Mouse (Mus musculus): ENCODE data around the gene Rhbdd3. TPM values are rescaled to one million over a fixed set of nuclear protein-coding genes. Genes with fewer than 3 reads are reported as not detected.

Rhbdd3 gene
- polyA plus RNA-seq, 1 experiment from 2014 or later = 29.0 TPM

GRCm38 (mm10) chr11:5089147-5089546 is 9.6 kb upstream of the Rhbdd3 start:
- H3K27ac ChIP-seq (ENCODE audit: low read depth, low read length) = no peak overlapping the region
- WGBS = 94% methylated on average over 1 of the region's 1 CpGs
- H3K9me3 ChIP-seq (ENCODE audit: control insufficient read depth, low read length) = no peaks in the 10 kb centered on the region
- no peak overlapping the region for H3K4me3 ChIP-seq (ENCODE audit: low read length)
- 0 out of 2 replicates have a peak, but pooled peaks cover 10% of the 10 kb centered on the region for H3K4me1 ChIP-seq (ENCODE audit: control insufficient read depth, insufficient read depth, low read length)
- no peak overlapping the region for H3K9ac ChIP-seq (ENCODE audit: low read depth, low read length)
- no peaks in the 10 kb centered on the region for H3K27me3 ChIP-seq (ENCODE audit: control insufficient read depth, insufficient read depth, low read length)
- ATAC-seq (ENCODE audit: low FRiP score, low TSS enrichment) = no peak
- no peak overlapping the region for H3K4me2 ChIP-seq (replicated peaks; ENCODE audit: low read depth, low read length)
- peaks cover 90% of the 10 kb centered on the region for H3K36me3 ChIP-seq (ENCODE audit: control insufficient read depth, insufficient read depth, low read length)

- Histone ChIP-seq H3K27me3 (ENCODE audit: control insufficient read depth, insufficient read depth, low read length) (no peaks in the 10 kb centered on the region), H3K9me3 (ENCODE audit: control insufficient read depth, low read length) (no peaks in the 10 kb centered on the region), H3K4me1 (ENCODE audit: control insufficient read depth, insufficient read depth, low read length) (peaks cover 15% of the 10 kb centered on the region), H3K4me2 (replicated peaks; ENCODE audit: low read depth, low read length) (no peak overlapping the region), H3K36me3 (ENCODE audit: control insufficient read depth, insufficient read depth, low read length) (peaks cover 64% of the 10 kb centered on the region), H3K9ac (ENCODE audit: low read depth, low read length) (no peak overlapping the region), H3K4me3 (ENCODE audit: low read length) (no peak overlapping the region), H3K27ac (ENCODE audit: low read depth, low read length) (no peak overlapping the region)
- 61% methylated on average over 2 of the region's 2 CpGs for WGBS
- ATAC-seq (ENCODE audit: low FRiP score, low TSS enrichment) = no peak
Observed at GRCm38 (mm10) chr11:5091706-5092105, 7.0 kb upstream of the Rhbdd3 start.

GRCm38 (mm10) chr11:5095877-5096276 is 2.8 kb upstream of the Rhbdd3 start:
- no peak overlapping the region for H3K4me3 ChIP-seq (ENCODE audit: low read length)
- WGBS = 78% methylated on average over 5 of the region's 5 CpGs

GRCm38 (mm10) chr11:5096480-5097020 is 2.2 kb upstream of the Rhbdd3 start:
- Histone ChIP-seq H3K27me3 (ENCODE audit: control insufficient read depth, insufficient read depth, low read length) (no peaks in the 10 kb centered on the region), H3K36me3 (ENCODE audit: control insufficient read depth, insufficient read depth, low read length) (peaks cover 19% of the 10 kb centered on the region), H3K4me1 (ENCODE audit: control insufficient read depth, insufficient read depth, low read length) (peaks cover 30% of the 10 kb centered on the region), H3K27ac (ENCODE audit: low read depth, low read length) (no peak overlapping the region), H3K9me3 (ENCODE audit: control insufficient read depth, low read length) (no peaks in the 10 kb centered on the region), H3K4me3 (ENCODE audit: low read length) (peak overlapping the region; percentile 96), H3K9ac (ENCODE audit: low read depth, low read length) (no peak overlapping the region), H3K4me2 (replicated peaks; ENCODE audit: low read depth, low read length) (peak overlapping the region; percentile 92)
- ATAC-seq (ENCODE audit: low FRiP score, low TSS enrichment) = no peak
- WGBS = 68% methylated on average over 8 of the region's 8 CpGs

More at GRCm38 (mm10) chr11:5095877-5096276, 2.8 kb upstream of the Rhbdd3 start:
- ATAC-seq (ENCODE audit: low FRiP score, low TSS enrichment) = no peak
- Histone ChIP-seq H3K9me3 (ENCODE audit: control insufficient read depth, low read length) (no peaks in the 10 kb centered on the region), H3K4me2 (replicated peaks; ENCODE audit: low read depth, low read length) (no peak overlapping the region), H3K9ac (ENCODE audit: low read depth, low read length) (no peak overlapping the region), H3K4me1 (ENCODE audit: control insufficient read depth, insufficient read depth, low read length) (peaks cover 24% of the 10 kb centered on the region), H3K27ac (ENCODE audit: low read depth, low read length) (no peak overlapping the region), H3K36me3 (ENCODE audit: control insufficient read depth, insufficient read depth, low read length) (peaks cover 25% of the 10 kb centered on the region), H3K27me3 (ENCODE audit: control insufficient read depth, insufficient read depth, low read length) (no peaks in the 10 kb centered on the region)

- peak overlapping the region; percentile 92 for H3K4me2 ChIP-seq (replicated peaks; ENCODE audit: low read depth, low read length)
- H3K9ac ChIP-seq (ENCODE audit: low read depth, low read length) = peak overlapping the region; percentile 99
- ATAC-seq (ENCODE audit: low FRiP score, low TSS enrichment) = peak; percentile 17; the same call in 1 of the 2 replicates
- peaks cover 6% of the 10 kb centered on the region for H3K36me3 ChIP-seq (ENCODE audit: control insufficient read depth, insufficient read depth, low read length)
- H3K27ac ChIP-seq (ENCODE audit: low read depth, low read length) = peak overlapping the region; percentile 97
- H3K4me1 ChIP-seq (ENCODE audit: control insufficient read depth, insufficient read depth, low read length) = peaks cover 25% of the 10 kb centered on the region
- 1% methylated on average over 44 of the region's 44 CpGs for WGBS
- H3K27me3 ChIP-seq (ENCODE audit: control insufficient read depth, insufficient read depth, low read length) = no peaks in the 10 kb centered on the region
- no peaks in the 10 kb centered on the region for H3K9me3 ChIP-seq (ENCODE audit: control insufficient read depth, low read length)
- peak overlapping the region; percentile 96 for H3K4me3 ChIP-seq (ENCODE audit: low read length)
Observed at GRCm38 (mm10) chr11:5098035-5098735, 541 bp upstream of the Rhbdd3 start.

GRCm38 (mm10) chr11:5099576-5100183 is 954 bp downstream of the Rhbdd3 start:
- under 1% methylated on average over 31 of the region's 31 CpGs for WGBS
- H3K27me3 ChIP-seq (ENCODE audit: control insufficient read depth, insufficient read depth, low read length) = no peaks in the 10 kb centered on the region
- peak overlapping the region; percentile 76 for H3K4me2 ChIP-seq (replicated peaks; ENCODE audit: low read depth, low read length)
- no peaks in the 10 kb centered on the region for H3K9me3 ChIP-seq (ENCODE audit: control insufficient read depth, low read length)
- peak overlapping the region; percentile 99 for H3K9ac ChIP-seq (ENCODE audit: low read depth, low read length)
- ATAC-seq (ENCODE audit: low FRiP score, low TSS enrichment) = peak; percentile 72
- peaks cover 5% of the 10 kb centered on the region; the same call in 1 of the 2 replicates for H3K36me3 ChIP-seq (ENCODE audit: control insufficient read depth, insufficient read depth, low read length)
- peak overlapping the region; percentile 97 for H3K27ac ChIP-seq (ENCODE audit: low read depth, low read length)
- H3K4me1 ChIP-seq (ENCODE audit: control insufficient read depth, insufficient read depth, low read length) = peaks cover 20% of the 10 kb centered on the region
- peak overlapping the region; percentile 96 for H3K4me3 ChIP-seq (ENCODE audit: low read length)

- no peak for ATAC-seq (ENCODE audit: low FRiP score, low TSS enrichment)
- Histone ChIP-seq H3K4me2 (replicated peaks; ENCODE audit: low read depth, low read length) (peak overlapping the region; percentile 76), H3K4me1 (ENCODE audit: control insufficient read depth, insufficient read depth, low read length) (peaks cover 20% of the 10 kb centered on the region), H3K27ac (ENCODE audit: low read depth, low read length) (peak overlapping the region; percentile 97), H3K36me3 (ENCODE audit: control insufficient read depth, insufficient read depth, low read length) (peaks cover 11% of the 10 kb centered on the region; the same call in 1 of the 2 replicates), H3K27me3 (ENCODE audit: control insufficient read depth, insufficient read depth, low read length) (no peaks in the 10 kb centered on the region), H3K9ac (ENCODE audit: low read depth, low read length) (peak overlapping the region; percentile 99), H3K4me3 (ENCODE audit: low read length) (peak overlapping the region; percentile 96), H3K9me3 (ENCODE audit: control insufficient read depth, low read length) (no peaks in the 10 kb centered on the region)
- 3% methylated on average over 7 of the region's 7 CpGs for WGBS
Observed at GRCm38 (mm10) chr11:5100283-5100682, 1.6 kb downstream of the Rhbdd3 start.

GRCm38 (mm10) chr11:5100801-5101200 is 2.1 kb downstream of the Rhbdd3 start:
- WGBS = 32% methylated on average over 5 of the region's 5 CpGs
- Histone ChIP-seq H3K27me3 (ENCODE audit: control insufficient read depth, insufficient read depth, low read length) (no peaks in the 10 kb centered on the region), H3K4me2 (replicated peaks; ENCODE audit: low read depth, low read length) (peak overlapping the region; percentile 76), H3K4me3 (ENCODE audit: low read length) (peak overlapping the region; percentile 96), H3K27ac (ENCODE audit: low read depth, low read length) (no peak overlapping the region; the same call in 1 of the 2 replicates), H3K4me1 (ENCODE audit: control insufficient read depth, insufficient read depth, low read length) (peaks cover 20% of the 10 kb centered on the region), H3K36me3 (ENCODE audit: control insufficient read depth, insufficient read depth, low read length) (peaks cover 13% of the 10 kb centered on the region; the same call in 1 of the 2 replicates), H3K9ac (ENCODE audit: low read depth, low read length) (peak overlapping the region; percentile 20; the same call in 1 of the 2 replicates), H3K9me3 (ENCODE audit: control insufficient read depth, low read length) (no peaks in the 10 kb centered on the region)
- no peak for ATAC-seq (ENCODE audit: low FRiP score, low TSS enrichment)

- Histone ChIP-seq H3K4me1 (ENCODE audit: control insufficient read depth, insufficient read depth, low read length) (peaks cover 15% of the 10 kb centered on the region), H3K4me2 (replicated peaks; ENCODE audit: low read depth, low read length) (0 out of 2 replicates have a peak overlapping the region, but pooled peaks have one; percentile 2), H3K4me3 (ENCODE audit: low read length) (no peak overlapping the region), H3K9me3 (ENCODE audit: control insufficient read depth, low read length) (no peaks in the 10 kb centered on the region), H3K27me3 (ENCODE audit: control insufficient read depth, insufficient read depth, low read length) (no peaks in the 10 kb centered on the region), H3K36me3 (ENCODE audit: control insufficient read depth, insufficient read depth, low read length) (peaks cover 13% of the 10 kb centered on the region; the same call in 1 of the 2 replicates), H3K27ac (ENCODE audit: low read depth, low read length) (no peak overlapping the region; the same call in 1 of the 2 replicates), H3K9ac (ENCODE audit: low read depth, low read length) (no peak overlapping the region)
- WGBS = 70% methylated on average over 6 of the region's 6 CpGs
- ATAC-seq (ENCODE audit: low FRiP score, low TSS enrichment) = no peak
Observed at GRCm38 (mm10) chr11:5101641-5102040, 2.9 kb downstream of the Rhbdd3 start.
